Mouse (Mus musculus): ENCODE measurements around the gene Capns2.

Gene Capns2

DNA sequence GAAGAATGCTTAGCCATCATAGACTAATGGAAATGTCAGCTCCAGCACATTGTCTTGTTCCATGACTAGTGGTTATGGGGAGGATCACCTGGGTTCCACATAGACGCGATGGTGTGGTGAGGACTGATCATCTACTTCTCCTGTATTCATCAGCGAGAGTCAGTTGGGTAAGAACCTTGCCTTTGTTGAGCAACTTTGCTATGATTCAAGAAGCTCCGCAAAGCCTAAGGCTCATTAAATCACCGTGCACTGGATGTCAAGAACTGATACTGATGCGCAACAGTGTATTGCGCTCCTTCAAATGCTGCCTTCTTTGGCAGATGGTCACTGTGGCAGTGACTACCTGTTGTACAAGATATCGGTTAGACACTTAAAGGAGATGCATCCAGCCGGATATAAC, 5.3 kb downstream of the Capns2 start:
- no peak for DNase-seq (ENCODE audit: low spot score in 2 of 2)

DNA sequence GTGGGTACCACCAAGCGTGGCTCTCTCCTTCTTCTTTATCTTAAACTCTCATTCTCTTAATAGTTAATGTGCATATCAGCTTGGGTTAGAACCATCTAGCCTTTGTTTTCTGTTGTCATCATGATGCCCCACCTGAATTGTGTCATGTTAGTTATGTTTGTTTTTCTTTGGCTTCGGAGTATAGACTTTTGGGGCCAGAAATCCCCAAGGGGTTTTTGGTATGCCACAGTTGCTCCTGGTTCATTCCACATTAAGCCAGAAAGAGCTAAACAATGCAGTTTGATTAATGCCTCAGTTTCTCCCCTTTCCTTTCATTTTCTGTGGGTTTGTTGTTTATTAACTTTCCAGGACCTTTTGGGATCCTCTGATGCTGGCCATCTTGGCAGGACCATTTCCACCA, 7.2 kb downstream of the Capns2 start:
- no peak for DNase-seq (ENCODE audit: low spot score in 2 of 2)

DNA sequence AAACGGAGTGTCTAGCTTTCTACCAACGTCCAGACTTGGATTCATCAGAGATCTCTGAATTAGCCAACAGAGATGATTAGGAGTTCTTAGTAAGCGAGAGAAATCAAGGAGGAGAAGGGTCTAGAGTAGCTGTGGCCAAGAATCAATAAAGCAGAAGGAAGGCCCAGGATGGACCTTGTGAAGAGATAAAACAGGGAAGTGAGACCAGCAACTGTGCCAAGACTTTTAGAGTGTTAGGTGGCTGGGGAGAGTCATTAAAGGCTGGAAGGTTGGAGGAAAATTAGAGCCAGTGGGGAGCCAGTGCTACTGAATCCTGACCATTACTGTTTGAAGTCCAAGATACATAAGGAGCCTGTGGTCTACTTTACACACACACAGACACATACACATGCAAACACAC, 10.3 kb downstream of the Capns2 start:
- no peak for DNase-seq (ENCODE audit: low spot score in 2 of 2)

DNA sequence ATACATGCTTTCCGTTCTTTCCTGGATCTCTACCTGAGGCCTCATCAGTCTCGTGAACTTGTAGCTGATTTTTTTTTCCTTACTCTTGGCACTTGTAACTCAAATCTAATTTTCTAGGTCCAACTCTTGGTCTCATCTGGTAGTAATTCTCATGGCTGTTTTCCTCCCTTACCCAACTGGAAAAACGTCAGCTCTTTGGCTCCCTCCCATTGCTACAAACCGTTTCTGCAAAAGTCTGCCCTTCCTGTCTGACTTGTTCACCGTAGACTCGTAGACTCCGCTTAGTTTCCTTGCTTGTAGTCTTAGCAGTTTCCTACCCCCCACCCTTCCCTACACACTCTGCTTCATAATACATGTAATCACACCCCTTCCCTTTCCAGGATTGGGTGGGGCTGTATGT, 12.2 kb downstream of the Capns2 start:
- no peak for DNase-seq (ENCODE audit: low spot score in 2 of 2)

GRCm38 (mm10) chr8:92916082-92916481, 14.9 kb downstream of the Capns2 start:
- no peak for DNase-seq (ENCODE audit: low spot score in 2 of 2)

- no peak for DNase-seq (ENCODE audit: low spot score in 2 of 2)
Measured at GRCm38 (mm10) chr8:92921768-92922167, 20.6 kb downstream of the Capns2 start.

DNA sequence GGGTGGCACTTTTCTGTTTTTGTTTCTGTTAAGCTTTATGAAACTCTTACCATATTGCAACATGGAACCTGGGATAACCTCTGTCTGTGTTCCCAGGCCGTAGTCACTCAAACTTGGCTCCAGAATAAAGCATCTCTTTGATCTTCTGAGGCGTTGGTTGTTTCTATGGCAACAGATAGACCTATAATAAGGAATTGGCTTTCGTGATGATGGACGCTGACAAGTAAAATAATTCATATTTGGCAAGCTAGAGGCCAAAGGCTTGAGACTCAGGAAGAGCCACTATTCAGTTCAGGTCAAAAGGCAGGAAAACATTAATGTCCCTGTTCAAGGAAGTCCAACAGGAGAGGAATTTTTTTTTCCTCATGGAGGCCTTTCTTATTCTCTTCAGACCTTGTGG, 27.8 kb downstream of the Capns2 start:
- DNase-seq (ENCODE audit: low spot score in 2 of 2): no peak

- DNase-seq (ENCODE audit: low spot score in 2 of 2): no peak
Measured at GRCm38 (mm10) chr8:92938056-92938455, 36.8 kb downstream of the Capns2 start.

GRCm38 (mm10) chr8:92949071-92949470, 47.9 kb downstream of the Capns2 start:
- DNase-seq (ENCODE audit: low spot score in 2 of 2): no peak

DNA sequence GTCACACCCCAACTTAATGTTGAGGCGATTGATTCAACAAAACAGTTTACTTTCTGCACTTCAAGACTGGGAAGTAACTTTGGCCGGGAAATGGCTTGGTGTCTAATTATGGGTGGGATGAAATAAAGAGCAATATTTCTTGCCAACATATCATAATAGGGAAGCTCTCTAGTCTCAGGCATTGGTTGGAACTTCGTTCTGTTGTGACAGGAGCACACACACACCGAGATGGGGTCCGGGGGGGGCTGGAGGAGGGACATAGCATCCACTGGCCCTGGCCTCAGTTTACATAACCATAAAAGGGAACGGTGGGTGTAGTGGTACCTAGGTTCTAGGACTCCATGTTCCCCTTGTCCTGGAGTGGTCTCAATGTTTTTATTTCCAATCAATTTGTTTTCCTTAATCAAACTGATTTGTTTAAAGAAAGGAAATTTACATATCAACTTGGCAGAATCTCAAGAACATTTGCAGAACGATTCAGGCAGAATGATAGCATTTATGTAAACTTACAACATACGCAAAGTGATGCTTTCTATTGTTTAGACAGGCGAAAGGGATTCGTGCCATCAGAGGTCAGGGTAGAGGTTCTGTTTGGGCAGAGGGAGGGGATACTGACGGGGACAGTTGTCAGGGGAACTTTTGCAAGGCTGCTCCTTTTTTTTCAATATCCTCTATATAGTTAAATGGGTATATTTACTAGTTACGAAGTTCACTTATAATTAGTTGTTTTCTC, 49.6 kb downstream of the Capns2 start:
- DNase-seq (ENCODE audit: low spot score in 2 of 2): no peak

Data from cerebellum, postnatal 4 days (tissue).